Mouse (Mus musculus) lung, postnatal 10 days (tissue): ENCODE data around the gene Trpv5.

ENCODE experiments used
- DNase-seq: peaks from one replicate; pipeline ENCODE4 v3.0.0; 2021

Trpv5 gene

DNA sequence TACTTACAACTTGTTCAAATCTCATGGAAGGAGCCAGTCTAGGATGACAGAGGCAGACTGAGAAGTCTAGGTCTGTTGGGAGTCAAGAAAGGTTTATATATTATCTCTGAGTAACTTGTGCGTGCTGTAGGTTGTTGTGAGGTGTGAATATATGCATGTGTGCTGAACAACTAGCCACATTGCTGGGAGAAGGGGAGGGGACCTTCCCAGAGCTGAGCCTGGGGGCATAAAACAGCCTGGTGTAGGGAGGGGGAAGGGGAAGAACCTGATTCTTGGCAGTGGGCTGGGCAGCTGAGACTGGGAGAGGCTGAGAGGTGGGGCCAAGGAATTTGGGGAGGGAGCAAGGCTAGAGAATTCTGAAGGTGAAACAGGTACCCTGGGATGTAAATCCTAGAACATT lies at the start of gene Trpv5:
Gene Trpv5, minus strand, starts transcription at position 101 of the 400 bp plus-strand sequence.
- no peak for DNase-seq

DNA sequence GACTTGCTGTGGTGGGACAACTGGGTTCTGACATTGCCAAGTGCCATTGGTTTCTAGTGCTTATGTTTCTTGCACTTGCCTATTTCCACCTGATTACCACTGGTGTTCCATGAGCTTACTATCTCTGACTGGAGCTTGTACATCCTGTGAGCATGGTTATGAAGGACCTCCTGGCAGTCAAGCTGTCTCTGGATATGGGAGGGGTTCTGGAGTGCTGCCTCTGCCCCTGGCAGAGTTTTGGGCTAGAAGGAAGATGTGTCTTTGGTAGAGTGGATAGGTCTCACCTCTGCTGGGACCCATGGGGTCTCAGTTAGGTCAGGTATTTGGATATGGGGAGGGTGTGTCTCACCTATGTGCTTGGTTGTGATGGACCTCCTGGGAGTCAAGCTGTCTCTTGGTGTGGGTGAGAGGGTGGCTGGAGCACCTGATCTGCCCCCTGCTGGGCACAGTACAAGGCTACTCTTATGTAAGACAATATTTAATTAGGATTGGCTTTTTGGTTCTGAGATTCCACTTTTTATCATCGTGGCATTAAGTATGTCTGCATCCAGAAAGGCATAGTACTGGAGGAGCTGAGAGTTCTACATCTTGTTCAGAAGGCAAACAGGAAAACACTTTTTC lies 47.5 kb upstream of the Trpv5 start:
- DNase-seq = peak; percentile 2

DNA sequence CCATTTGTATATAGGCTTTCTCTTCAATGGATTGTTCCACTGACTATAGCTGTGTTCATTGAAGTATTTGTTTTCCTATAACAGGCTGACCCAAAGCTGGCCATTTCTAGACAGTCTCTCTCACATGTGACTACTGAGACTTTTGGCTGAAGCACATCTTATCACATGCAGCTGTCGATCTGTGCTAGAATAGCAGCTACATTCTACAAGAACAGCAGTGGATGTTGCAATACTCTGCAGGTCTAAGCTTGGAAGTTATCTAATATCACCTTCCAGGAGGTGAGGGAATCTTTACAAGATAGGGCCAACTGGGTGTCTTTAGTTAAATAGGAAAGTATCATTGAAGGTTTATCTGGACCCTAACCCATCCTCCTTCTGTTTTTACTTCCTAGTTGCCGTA lies 40.9 kb upstream of the Trpv5 start:
- no peak for DNase-seq

DNA sequence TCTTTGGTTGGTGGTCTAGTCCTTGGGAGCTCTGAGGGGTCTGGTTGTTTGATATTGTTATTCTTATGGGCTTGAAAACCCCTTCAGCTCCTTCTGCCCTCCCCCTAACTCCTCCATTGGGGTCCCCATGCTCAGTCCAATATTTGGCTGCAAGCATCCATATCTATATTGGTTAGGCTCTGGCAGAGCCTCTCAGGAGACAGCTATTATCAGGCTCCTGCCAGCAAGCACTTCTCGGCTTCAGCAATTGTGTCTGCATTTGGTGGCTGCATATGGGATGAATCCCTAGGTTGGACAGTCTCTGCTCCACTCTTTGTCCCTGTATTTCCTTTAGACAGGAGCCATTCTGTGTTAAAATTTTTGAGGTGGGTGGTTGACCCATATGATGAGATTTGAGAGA lies 29.7 kb upstream of the Trpv5 start:
- DNase-seq = no peak

DNA sequence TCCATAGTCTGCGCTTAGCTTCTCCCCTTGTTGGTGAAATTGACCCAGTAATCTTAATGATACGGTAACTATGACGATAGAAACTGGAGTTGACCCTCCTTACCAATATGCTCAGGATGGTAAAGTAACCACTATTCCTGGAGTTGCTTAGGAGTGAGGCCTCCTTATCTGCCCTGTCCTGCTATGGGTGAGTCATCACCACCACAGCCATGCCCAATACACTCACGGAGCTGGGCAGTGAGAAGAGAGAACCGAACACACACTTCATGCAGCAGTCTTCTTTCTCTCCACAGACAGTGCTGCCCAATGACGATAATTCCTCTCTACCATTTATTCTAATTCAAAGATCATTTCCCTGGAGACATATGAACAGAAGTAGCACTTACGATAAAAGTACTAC lies 25.7 kb upstream of the Trpv5 start:
- no peak for DNase-seq

DNA sequence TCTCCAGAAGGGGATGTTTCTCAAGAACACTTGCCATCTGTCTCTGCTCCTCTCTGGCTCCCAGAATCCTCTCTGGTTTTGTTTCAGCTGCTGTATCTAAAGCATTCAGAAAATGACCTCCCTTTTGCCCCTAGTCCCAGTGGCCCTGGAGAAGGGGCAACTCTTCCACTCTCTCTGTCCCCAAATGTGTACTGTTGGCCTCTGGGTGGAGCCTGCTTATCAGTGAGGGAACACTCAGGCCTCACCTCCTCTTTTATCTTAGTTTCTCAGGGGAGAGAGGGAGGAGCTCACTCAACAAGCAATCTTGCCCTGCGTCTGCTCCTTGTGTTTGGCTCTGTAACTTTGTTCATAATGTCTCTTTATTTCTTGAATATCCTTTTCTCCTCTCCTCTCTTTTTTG lies 23.6 kb upstream of the Trpv5 start, which contains the start of gene Kel:
Gene Kel, minus strand, starts transcription at position 217 of the 400 bp plus-strand sequence.
- DNase-seq = no peak

DNA sequence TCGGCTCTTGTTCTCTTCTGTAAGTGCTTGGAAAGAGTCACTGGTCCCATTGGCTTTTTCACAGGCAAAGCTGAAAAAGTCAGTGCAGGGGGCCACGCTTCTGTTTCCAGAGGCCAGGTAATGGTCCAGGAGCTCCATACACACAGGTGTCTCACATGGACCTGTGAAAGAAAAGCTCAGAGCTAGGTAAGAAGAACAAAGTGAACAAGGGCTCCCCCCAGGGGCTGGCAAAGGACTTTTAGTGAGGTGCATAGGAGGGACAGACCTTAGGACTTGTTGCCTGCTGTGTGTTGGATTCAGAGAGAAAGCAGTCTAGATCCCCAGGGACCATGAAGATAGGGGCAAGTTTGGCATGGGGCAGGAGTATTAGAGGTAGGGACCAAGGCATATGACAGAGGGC lies 22.4 kb upstream of the Trpv5 start:
- peak; percentile 7 for DNase-seq

DNA sequence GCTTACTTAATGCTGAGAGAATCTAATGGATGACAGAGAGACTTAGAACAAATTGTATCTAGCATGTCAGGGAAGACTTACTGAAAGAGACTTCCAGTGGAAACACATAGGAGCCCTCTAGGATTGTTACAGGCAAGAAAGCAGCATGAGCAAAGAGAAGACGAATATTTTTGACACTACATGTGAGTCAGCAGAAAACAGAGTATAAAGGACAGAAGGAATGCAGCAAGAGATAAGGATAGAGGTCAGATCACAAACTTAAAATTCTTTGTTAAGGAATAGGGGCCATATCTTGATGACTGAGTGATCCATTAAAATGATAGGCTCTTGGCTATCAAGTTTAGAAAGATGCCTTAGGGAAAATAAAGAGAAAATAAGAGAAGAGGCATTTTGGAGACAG lies 20.7 kb upstream of the Trpv5 start:
- DNase-seq = no peak

DNA sequence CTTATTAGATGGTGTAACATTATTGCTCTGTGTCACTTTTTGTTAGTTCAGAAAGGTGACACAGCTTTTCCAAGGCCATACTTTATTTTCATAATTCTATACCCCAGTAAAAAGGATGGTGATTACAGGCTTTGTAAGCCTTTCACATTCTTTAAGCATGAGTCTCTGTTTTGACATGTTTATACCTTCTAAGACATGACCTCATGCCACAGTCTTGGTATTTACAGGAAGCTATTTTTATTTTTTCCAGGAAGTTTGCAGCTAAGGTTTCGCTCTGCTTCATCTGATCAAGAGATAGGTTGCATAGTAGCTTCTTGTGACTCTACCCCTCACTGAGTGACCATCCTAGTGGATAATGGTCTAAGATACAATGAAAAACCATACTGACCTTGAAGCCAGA lies 13.8 kb upstream of the Trpv5 start:
- DNase-seq = no peak

DNA sequence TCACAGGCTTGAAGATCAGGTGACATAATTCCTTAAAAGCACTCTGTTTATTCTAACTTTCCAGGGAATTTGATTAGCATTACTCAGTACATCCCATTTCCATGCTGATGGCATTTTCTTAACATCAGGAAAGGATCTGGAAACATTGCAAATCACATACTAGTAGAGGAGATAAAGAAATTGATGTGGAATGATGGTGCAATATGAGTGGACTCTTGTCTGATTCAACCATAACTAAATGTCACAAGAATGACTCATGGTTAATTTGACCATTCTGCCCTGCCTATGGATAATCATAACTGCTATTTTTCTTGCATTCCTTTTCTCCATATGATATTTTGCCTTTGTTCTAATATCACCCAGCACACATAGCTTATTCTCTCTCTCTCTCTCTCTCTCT lies 11.6 kb upstream of the Trpv5 start:
- DNase-seq = no peak

DNA sequence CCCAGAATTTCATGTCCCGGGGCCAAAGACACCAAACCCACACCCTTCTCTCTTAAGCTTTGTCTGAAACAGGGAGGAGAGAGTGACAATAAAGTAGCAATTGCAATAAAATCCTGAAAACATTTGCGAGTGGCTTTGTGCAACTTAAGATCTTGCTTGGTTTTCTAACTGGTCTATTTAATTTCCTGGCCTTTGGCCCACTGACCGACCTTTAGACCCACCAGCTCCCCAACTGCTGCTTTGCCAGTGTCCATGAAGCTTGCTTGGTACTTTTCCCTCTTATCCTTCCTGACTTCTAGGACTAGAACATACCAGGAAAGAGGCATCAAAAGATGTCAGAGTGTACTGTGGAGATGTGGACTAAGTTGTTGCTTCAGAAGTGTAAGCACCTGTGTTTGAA lies 5.0 kb upstream of the Trpv5 start:
- no peak for DNase-seq

DNA sequence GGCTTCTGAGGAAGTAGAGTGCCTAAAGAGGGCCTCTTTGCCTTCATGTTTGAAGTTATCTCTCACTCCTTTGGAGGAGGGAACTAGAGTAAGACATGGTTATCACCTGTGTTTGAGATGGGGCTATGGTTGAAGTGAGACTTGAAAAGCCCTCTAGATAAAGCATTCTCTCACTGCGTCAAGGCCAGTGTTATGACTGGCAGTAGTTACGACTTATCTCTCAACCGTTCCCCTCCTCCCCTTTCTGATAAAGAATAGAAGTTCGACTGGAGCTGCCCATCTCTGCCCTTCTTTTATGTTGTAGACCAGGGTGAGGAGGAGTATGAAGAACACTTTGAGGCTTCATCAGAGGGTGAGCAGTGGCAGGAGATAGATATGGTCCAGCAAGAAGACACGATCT lies 4.3 kb upstream of the Trpv5 start:
- DNase-seq = no peak

DNA sequence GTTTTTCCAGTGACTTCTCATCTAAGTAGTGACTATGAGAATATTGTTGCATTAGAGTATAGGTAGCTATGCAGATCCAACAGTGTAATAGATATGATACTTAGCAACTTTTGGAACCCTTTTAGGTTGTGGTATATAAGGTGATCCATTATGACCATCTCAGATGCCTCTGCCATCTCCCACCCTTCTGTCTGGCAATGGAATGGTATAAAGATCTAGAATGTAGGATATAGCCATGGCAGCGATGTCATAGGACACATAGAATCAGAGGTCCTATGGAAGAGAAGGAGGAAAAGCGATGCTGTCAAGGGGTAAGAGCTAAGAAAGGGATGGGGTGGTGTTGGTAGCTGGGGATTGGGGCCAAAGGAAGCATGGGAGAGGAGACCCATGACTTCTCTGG lies 3.6 kb upstream of the Trpv5 start, which contains the start of gene Llcfc1:
Gene Llcfc1, plus strand, starts transcription at position 301 of the 400 bp plus-strand sequence.
- DNase-seq = no peak

DNA sequence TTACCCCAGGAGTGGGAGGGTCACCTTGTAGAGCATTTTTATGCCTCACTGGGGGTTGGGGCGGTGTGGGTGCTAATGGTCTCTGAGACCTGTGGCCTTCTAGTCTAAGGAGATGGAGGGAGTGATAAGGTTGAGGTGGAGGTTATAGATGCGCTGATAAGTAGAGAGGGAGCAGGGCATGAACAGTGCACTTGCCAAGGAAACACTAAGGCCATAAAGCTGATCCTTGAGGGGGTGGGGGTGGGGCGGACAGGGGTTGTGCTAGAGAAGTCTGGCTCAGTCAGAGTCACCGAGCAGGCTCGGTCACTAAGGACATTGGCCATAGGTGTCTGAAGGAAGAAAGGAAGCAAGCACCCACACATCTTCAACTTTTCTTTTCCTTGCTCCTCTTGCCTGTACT lies 1.1 kb upstream of the Trpv5 start:
- no peak for DNase-seq

DNA sequence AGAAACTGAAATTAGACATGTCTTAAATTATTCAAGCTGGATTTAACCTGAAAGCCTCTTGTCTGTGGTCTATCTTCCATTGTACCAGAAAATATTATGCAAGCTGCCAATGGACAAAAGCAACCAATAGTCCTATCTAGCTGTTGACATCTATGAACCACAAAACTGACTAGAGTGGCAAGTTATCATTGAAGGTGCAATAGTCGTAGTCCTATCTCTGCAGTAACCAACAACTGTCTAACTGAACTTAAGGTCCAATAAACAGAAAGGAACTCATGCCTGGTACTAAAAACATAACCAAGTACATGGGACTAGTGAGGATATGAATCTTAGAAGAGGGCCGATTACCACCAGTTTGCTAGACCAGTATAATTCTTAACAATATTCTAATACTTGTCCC lies 4.0 kb downstream of the Trpv5 start:
- no peak for DNase-seq

DNA sequence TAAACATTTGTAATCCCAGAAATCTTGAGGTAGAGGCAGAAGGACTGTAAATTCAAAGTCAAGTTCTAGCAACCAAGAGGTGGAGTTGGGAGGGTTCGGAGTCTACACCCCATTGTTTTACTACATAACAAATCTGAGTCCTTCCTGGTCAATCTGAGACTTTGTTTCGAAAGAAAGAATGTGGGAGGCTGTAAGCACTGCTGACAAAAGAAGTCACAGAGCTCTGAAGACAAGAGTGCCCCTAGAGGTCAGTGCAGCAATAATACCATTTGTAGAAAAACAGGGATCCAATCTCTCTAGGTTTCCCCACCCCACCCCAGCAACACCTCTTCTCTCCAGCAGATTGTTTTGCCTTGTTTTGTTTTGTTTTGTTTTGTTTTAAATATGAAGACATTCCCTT lies 18.2 kb downstream of the Trpv5 start:
- DNase-seq = peak; percentile 23

DNA sequence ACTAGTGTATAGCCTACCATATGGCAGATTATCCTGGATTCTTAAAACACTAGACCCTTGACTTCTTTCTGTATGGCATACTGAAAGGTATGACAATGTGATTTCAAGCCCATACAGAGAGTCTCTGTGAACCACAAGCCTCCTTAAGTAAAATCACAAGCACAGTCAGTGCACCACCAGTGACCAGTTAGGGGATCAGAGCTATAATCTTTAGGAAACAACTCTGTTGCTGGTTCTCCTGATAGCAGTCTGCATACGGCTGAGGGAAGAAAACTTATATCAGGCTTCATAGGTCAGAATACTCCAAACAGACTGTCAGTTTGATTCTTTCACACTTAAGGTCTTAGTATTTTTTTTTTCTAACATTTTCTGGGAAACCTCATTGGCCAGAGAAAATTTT lies 22.1 kb downstream of the Trpv5 start:
- no peak for DNase-seq

DNA sequence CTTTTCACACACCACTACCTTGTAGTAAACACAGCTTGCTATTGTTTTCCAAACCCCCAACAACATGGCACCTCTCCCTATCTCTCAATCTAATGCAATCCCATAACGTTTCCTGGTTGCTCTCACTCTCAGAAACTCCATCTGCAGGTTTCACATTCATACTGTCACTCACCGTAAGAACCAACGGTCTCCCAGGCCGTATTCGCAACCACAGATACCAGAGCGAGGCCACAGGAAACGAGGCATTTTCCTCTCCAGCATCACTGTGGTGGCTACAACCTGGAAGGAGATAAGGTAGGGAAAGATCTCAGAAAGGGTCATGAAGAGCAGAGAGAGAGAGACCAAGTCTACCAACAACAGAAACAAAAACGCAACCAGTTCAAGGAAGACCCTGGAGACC lies 25.9 kb downstream of the Trpv5 start:
- no peak for DNase-seq

DNA sequence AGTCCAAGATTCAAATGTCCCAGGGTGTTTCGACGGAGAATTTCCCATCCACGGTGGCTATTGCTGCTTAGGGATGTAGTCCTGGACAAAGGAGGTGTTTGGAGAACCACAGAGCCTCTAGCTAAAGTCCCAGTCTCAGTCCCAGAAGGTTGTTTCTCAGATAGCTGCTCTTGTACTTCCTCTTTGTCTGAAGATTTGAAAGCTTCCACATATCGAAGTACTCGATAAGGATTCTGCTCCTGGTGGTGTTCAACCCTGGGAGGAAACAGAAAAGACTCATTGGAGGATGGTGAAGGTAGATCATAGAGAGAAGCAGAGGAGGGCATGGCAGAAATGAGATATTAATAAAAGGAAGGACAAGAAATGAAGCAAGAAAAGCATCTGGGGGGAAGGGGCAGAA lies 27.4 kb downstream of the Trpv5 start:
- DNase-seq = no peak

DNA sequence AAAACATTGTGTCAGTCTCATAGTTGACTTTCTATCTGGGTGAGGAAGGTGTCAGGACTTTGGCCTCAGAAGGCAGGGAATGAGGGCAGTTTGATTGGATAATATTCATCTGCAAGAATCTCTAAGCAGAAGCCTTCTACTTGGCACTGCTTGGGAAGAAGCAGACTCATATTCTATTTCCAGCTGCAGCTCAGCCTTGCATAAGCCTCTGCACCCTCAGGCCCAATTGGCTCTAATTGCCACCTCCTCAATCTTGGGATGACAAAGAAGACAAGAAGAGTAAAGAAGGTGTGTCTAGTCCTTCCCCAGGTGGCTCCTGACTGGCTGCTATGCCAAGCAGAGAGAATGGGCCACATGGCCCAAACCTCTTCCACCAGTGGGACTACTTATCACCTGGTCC lies 33.9 kb downstream of the Trpv5 start:
- no peak for DNase-seq

DNA sequence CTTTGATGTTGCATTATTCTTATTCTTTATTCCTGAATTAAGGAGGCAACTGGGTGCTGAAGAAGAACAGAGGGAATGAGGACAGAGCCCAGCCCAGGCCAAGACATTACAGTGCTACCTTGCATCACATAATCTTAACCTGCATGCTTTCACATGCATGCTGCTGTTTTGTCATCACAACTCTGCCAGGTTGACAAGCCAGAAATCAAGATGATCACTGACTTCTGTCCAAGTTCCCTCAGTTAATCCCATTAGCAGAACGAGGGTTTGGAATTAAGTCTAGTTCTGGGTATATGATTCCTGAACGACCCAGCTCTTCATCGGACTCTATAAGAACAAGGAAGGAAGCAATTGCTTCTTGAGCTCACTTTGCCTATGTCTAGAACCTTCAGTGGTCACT lies 34.3 kb downstream of the Trpv5 start:
- no peak for DNase-seq

DNA sequence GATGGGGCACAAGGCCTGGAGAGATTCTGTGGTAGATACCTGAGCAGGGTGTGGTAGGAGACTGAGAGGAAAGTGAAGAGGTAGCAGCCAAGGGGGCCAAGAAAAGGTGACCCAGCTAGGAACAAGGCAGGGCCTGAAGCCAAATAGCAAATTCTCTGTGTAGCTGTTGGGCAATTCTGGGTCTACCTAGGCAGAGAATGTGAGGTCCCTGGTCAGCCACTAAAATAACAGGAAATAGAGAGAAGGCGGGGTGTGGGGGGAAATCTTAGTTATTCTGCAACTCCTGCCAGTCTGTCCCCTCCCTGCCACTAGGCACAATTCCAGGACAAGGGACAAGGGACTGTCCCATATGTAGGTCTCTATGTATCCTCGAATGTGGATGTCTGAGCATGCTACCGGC lies 37.3 kb downstream of the Trpv5 start:
- peak; percentile 65 for DNase-seq

DNA sequence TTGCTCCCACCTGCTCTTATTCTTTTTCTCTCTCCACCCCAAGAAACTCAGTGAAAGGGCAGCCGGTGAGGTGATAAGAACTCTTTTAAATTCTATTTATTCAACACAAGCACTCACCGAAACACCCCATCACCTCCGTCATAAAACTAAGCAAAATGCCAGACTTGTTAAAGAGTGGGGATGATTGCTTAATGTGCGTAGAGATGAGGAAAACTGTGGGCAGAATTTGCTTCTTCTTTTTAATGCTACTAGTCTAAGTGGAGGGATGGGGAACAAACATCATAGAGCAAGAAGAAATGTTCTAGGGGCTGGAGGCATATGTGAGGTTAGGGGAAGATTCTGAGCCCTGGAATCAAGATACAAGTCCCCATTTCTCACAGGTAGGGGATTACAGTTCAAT lies 37.8 kb downstream of the Trpv5 start:
- no peak for DNase-seq

DNA sequence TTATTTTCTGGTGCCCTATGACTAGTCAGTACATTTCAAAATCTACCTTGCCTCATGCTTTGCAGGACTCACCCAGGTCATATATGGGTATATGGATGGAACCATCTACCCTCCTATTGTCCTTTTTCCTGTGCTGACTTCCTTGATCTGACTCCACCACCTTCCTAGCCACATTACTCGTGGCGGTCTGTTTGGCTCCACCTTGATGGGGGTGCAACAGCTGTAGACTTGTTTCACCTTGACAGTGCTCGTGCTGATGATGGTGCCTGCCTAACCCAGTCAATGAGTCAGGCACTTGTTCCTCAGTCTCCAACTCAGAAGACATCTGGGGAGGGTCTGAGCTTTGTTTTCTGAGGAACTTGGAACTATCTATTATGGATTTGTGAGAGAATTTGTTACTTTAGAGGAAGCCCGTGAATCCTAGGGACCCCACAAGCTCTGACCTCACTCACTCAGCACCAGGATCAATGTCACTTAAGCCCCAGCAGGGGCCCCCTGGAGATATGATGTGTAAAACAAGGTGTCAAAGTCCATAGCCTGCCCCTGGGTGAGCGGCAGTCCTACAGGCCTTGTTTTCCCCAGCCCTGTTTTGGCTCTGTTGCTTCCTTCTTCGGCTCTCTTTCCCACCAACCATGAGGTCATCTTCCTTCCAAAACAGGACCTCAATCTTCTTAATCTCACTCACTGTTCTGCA lies 39.2 kb downstream of the Trpv5 start:
- DNase-seq = no peak

DNA sequence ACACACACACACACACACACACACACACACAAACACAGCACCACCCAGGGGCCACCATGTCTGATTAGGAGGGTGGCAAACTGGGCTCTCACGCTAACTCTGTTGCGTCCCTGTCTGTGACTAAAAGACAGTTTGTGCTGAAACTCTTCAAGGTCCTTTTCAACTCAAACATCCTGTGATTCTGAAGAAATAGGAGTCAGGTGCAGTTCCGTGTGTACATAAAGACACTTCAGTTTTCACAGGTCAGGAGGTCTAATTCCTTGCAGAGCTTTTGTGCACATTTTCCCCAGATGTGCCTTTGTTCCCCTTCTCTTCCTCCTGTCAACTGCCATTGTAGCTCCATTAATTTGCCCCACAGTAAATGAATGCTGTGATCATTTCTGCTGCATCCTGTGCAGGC lies 40.1 kb downstream of the Trpv5 start:
- no peak for DNase-seq
